Mouse (Mus musculus) left cerebral cortex, postnatal 36 days (tissue): ENCODE data around the gene Exoc4. TPM values are rescaled to one million over a fixed set of nuclear protein-coding genes. Genes with fewer than 3 reads are reported as not detected.

Experiments
- DNase-seq, 2 experiments: peaks; one replicate each; pipeline ENCODE4 v3.0.0; 2021 to 2022; ENCODE audit warnings: low spot score in 2 of 2, mixed read lengths in 1 of 2
- intact Hi-C: fragments of 180-260 bp; cut with DNase I; formaldehyde crosslinking; loops from one replicate; pipeline ENCODE4 v1.15.1; 2025
- total RNA-seq, 2 experiments: library from RNA; stranded (reverse); gene quantifications; 2 replicates each; pipeline ENCODE4 v1.2.3; 2021

Exoc4 gene
- total RNA-seq = 10 to 100 TPM; 70.8 to 81.2 TPM

- peak; percentile 93 to 96 for DNase-seq
- intact Hi-C loops = no loop called here
Observed at GRCm38 (mm10) chr6:33248894-33249758, at the start of gene Exoc4. Gene Exoc4, plus strand, starts transcription at chr6:33249085.

- DNase-seq = no peak
- intact Hi-C loops = no loop called here
Observed at GRCm38 (mm10) chr6:33218780-33219179, 30.1 kb upstream of the Exoc4 start.

GRCm38 (mm10) chr6:33226700-33227099 is 22.2 kb upstream of the Exoc4 start:
- intact Hi-C loops = no loop called here
- no peak for DNase-seq

GRCm38 (mm10) chr6:33227371-33227770 is 21.5 kb upstream of the Exoc4 start:
- DNase-seq = no peak
- intact Hi-C loops = no loop called here

- no peak for DNase-seq
- intact Hi-C loops = no loop called here
Observed at GRCm38 (mm10) chr6:33241250-33241649, 7.6 kb upstream of the Exoc4 start.

GRCm38 (mm10) chr6:33244546-33244945 is 4.3 kb upstream of the Exoc4 start:
- intact Hi-C loops = no loop called here
- DNase-seq = no peak

GRCm38 (mm10) chr6:33247146-33247545 is 1.7 kb upstream of the Exoc4 start:
- intact Hi-C loops = no loop called here
- no peak for DNase-seq

- no peak for DNase-seq
- intact Hi-C loops = no loop called here
Observed at GRCm38 (mm10) chr6:33247576-33248355, 1.1 kb upstream of the Exoc4 start.

GRCm38 (mm10) chr6:33256638-33257037 is 7.8 kb downstream of the Exoc4 start:
- intact Hi-C loops = no loop called here
- DNase-seq = no peak

- no peak for DNase-seq
- intact Hi-C loops = no loop called here
Observed at GRCm38 (mm10) chr6:33257076-33257789, 8.3 kb downstream of the Exoc4 start.

- intact Hi-C loops = no loop called here
- no peak for DNase-seq
Observed at GRCm38 (mm10) chr6:33259926-33260325, 11.0 kb downstream of the Exoc4 start.

- intact Hi-C loops = no loop called here
- DNase-seq = no peak
Observed at GRCm38 (mm10) chr6:33261606-33262005, 12.7 kb downstream of the Exoc4 start.

- DNase-seq = no peak
- intact Hi-C loops = no loop called here
Observed at GRCm38 (mm10) chr6:33263950-33264349, 15.1 kb downstream of the Exoc4 start.

GRCm38 (mm10) chr6:33264388-33264787 is 15.5 kb downstream of the Exoc4 start:
- intact Hi-C loops = no loop called here
- no peak for DNase-seq

GRCm38 (mm10) chr6:33267571-33267970 is 18.7 kb downstream of the Exoc4 start:
- no peak for DNase-seq
- intact Hi-C loops = no loop called here

- DNase-seq = no peak
- intact Hi-C loops = no loop called here
Observed at GRCm38 (mm10) chr6:33283523-33283922, 34.6 kb downstream of the Exoc4 start.

GRCm38 (mm10) chr6:33283936-33284335 is 35.1 kb downstream of the Exoc4 start:
- DNase-seq = no peak
- intact Hi-C loops = no loop called here

- intact Hi-C loops = no loop called here
- no peak for DNase-seq
Observed at GRCm38 (mm10) chr6:33286376-33286775, 37.5 kb downstream of the Exoc4 start.

GRCm38 (mm10) chr6:33294626-33295025 is 45.7 kb downstream of the Exoc4 start:
- no peak for DNase-seq
- intact Hi-C loops = no loop called here

- DNase-seq = no peak
- intact Hi-C loops = no loop called here
Observed at GRCm38 (mm10) chr6:33297566-33297965, 48.7 kb downstream of the Exoc4 start.
